Mouse (Mus musculus): ENCODE data around the gene Eef1g.

- TF ChIP-seq GATA2 (IDR thresholded peaks at IDR 0.05; ENCODE audit: borderline replicate concordance, low read depth, low read length) (no peak), POLR2AphosphoS5 (IDR thresholded peaks at IDR 0.05; ENCODE audit: insufficient replicate concordance, low read depth, low read length) (no peak), CTCF (IDR thresholded peaks at IDR 0.05; ENCODE audit: low read depth, low read length) (no peak), GATA1 (IDR thresholded peaks at IDR 0.05; ENCODE audit: borderline replicate concordance, low read length) (no peak)
These were observed 47.8 kb upstream of the Eef1g start for GRCm38 (mm10) chr19:8919000-8919399.
